Mouse (Mus musculus) hindbrain, postnatal 0 days (tissue): Measurements from ENCODE around the gene Ctcfl. TPM values are rescaled to one million over a fixed set of nuclear protein-coding genes. Genes with fewer than 3 reads are reported as not detected.

ENCODE experiments used
- ATAC-seq: fragments of 200-750 bp; cut with Nextera tagmentation; 2 replicates; pipeline ENCODE4 v1.8.0; 2017; ENCODE audit warnings: mild to moderate bottlenecking, moderate TSS enrichment, moderate library complexity
- DNase-seq: peaks from one replicate; pipeline ENCODE4 v3.0.0-alpha.2; 2015; ENCODE audit warnings: low spot score
- H3K27ac ChIP-seq: fragments of 300-500 bp; sonication (generic); 2 replicates; pipeline ENCODE4 v1.5.1; 2014; ENCODE audit warnings: mild to moderate bottlenecking
- H3K27me3 ChIP-seq: fragments of 300-500 bp; sonication (generic); 2 replicates; pipeline ENCODE4 v1.6.1; 2014; ENCODE audit warnings: low read length, mixed read lengths; ENCODE audit not compliant: insufficient read depth
- H3K36me3 ChIP-seq: fragments of 300-500 bp; sonication (generic); 2 replicates; pipeline ENCODE4 v1.6.1; 2014; ENCODE audit warnings: low read length, mixed read lengths; ENCODE audit not compliant: insufficient read depth
- H3K4me1 ChIP-seq: fragments of 300-500 bp; sonication (generic); 2 replicates; pipeline ENCODE4 v1.6.1; 2014; ENCODE audit warnings: antibody characterized with exemption, low read length, mixed read lengths; ENCODE audit not compliant: insufficient read depth
- H3K4me2 ChIP-seq: fragments of 300-500 bp; sonication (generic); 2 replicates; pipeline ENCODE4 v1.6.1; 2014; ENCODE audit warnings: low read depth, mild to moderate bottlenecking, low read length, moderate library complexity, mixed read lengths
- H3K4me3 ChIP-seq: fragments of 300-500 bp; sonication (generic); 2 replicates; pipeline ENCODE4 v1.5.1; 2014; ENCODE audit warnings: low read length
- H3K9ac ChIP-seq: fragments of 300-500 bp; sonication (generic); replicated peaks from 2 replicates; pipeline ENCODE4 v1.6.1; 2014; ENCODE audit warnings: mild to moderate bottlenecking, low read length, moderate library complexity, mixed read lengths
- H3K9me3 ChIP-seq: fragments of 300-500 bp; sonication (generic); 2 replicates; pipeline ENCODE4 v1.6.1; 2016; ENCODE audit warnings: low read length, mixed read lengths
- CTCF ChIP-seq: IDR thresholded peaks from 2 replicates; pipeline ENCODE4 v1.5.1; 2016; ENCODE audit warnings: antibody characterized with exemption, control low read depth, low read depth
- WGBS: fragments of 180-500 bp; shearing (Covaris S2); extraction: QIAGEN DNeasy Blood & Tissue Kit; methylation state at CpG from one replicate; pipeline ENCODE4 v1.1.7; 2014; 5-methylcytosine and 5-hydroxymethylcytosine counted together
- polyA plus RNA-seq: library from polyadenylated mRNA; unstranded; fragments of >200 nt; fragmentation: Nextera tagmentation; extraction: Ambion mirVana; gene quantifications from 2 replicates; pipeline ENCODE4 v1.2.1, GENCODE M21; 2015
- total RNA-seq: library from RNA; depleted of rRNA; stranded (reverse); fragments of >200 nt; gene quantifications from 2 replicates; pipeline ENCODE4 v1.2.3, GENCODE M21; 2014

Gene Ctcfl
- total and polyA plus RNA-seq, 2 experiments from 2014 or later = not detected

DNA sequence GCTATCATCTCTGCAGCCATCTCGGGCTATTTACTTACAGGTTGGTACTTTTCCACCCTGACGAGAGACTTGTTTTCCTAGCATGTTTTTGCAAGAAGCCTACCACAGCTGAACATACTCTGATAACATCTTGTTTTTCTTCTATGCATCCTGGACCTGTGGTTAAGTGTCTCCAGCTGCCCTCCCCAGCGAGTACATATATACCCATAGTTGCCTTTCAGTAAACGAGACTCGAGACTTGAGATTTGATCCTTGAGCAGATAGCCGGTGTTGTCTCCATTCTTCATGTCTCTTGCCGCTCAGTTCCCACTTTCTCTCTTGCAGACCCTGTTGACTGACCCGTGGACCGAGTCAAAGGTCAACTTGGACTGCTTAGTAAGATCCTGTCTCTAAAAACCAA lies 42.4 kb downstream of the Ctcfl start:
- H3K27me3 ChIP-seq = no peaks in the 10 kb centered on the region
- no peak overlapping the region for H3K27ac ChIP-seq
- WGBS = 81% methylated on average over 9 of the region's 9 CpGs
- no peak overlapping the region for H3K4me3 ChIP-seq
- no peaks in the 10 kb centered on the region for H3K36me3 ChIP-seq
- ATAC-seq = no peak
- no peak overlapping the region for H3K9ac ChIP-seq
- no peak for DNase-seq
- H3K4me2 ChIP-seq = no peak overlapping the region
- no peaks in the 10 kb centered on the region for H3K4me1 ChIP-seq
- no peaks in the 10 kb centered on the region for H3K9me3 ChIP-seq
- no peak for TF ChIP-seq CTCF

DNA sequence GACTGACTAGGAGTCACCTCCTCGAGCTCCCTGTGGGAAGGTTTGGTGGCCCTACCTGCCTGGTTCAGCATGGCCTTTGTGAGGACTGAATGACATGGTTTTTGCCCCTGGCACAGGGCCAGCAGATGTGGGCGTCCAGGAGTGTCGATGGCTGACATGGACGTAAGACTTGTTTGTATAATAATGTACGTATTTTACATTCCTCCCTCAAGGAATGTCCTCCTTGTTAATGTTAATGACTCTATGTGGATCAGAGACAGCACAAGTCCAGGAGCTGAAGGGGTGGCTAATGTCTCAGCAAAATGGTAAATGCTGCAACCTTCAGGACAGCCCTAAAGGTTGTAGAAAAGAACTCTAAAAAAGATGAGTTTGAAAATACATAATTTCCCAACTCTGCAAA lies 45.7 kb downstream of the Ctcfl start:
- H3K9ac ChIP-seq = no peak overlapping the region
- no peak for ATAC-seq
- WGBS = 75% methylated on average over 5 of the region's 5 CpGs
- H3K27me3 ChIP-seq = no peaks in the 10 kb centered on the region
- H3K27ac ChIP-seq = no peak overlapping the region
- no peak overlapping the region for H3K4me3 ChIP-seq
- H3K9me3 ChIP-seq = no peaks in the 10 kb centered on the region
- H3K36me3 ChIP-seq = no peaks in the 10 kb centered on the region
- no peak for TF ChIP-seq CTCF
- H3K4me2 ChIP-seq = no peak overlapping the region
- no peak for DNase-seq
- H3K4me1 ChIP-seq = no peaks in the 10 kb centered on the region

- TF ChIP-seq CTCF = no peak
Observed at GRCm38 (mm10) chr2:173072948-173073347, 46.4 kb downstream of the Ctcfl start.

GRCm38 (mm10) chr2:173064864-173065263 lies 54.5 kb downstream of the Ctcfl start:
- Histone ChIP-seq H3K27me3 (no peaks in the 10 kb centered on the region), H3K4me2 (no peak overlapping the region), H3K9ac (no peak overlapping the region), H3K27ac (no peak overlapping the region), H3K4me3 (no peak overlapping the region), H3K36me3 (no peaks in the 10 kb centered on the region), H3K9me3 (no peaks in the 10 kb centered on the region), H3K4me1 (no peaks in the 10 kb centered on the region)
- ATAC-seq (no peak), DNase-seq (no peak)
- 89% methylated on average over 2 of the region's 2 CpGs for WGBS
- no peak for TF ChIP-seq CTCF

More at GRCm38 (mm10) chr2:173072948-173073347, 46.4 kb downstream of the Ctcfl start:
- Histone ChIP-seq H3K36me3 (no peaks in the 10 kb centered on the region), H3K4me3 (no peak overlapping the region), H3K4me1 (no peaks in the 10 kb centered on the region), H3K9me3 (no peaks in the 10 kb centered on the region), H3K4me2 (no peak overlapping the region), H3K9ac (no peak overlapping the region), H3K27ac (no peak overlapping the region), H3K27me3 (no peaks in the 10 kb centered on the region)
- DNase-seq (no peak), ATAC-seq (no peak)
- 91% methylated on average over 7 of the region's 7 CpGs for WGBS

DNA sequence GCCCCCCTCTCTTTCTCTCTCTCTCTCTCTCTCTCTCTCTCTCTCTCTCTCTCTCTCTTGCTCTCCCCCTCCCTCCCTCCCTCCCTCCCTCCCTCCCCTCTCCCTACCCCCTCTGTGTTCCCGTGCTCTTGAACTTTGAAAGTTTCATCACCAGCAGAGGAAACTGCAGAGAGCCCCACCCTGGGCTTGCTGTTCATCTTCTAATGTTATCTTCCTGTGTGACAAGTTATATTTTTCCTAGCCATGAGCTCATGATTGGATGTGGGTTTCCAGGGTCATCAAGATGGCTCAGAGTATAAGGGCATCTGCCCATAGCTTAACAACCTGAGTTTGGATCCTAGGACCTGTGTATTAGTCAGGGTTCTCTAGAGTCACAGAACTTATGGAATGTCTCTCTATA lies 56.1 kb downstream of the Ctcfl start:
- Histone ChIP-seq H3K4me3 (no peak overlapping the region), H3K9me3 (no peaks in the 10 kb centered on the region), H3K27me3 (no peaks in the 10 kb centered on the region), H3K4me1 (no peaks in the 10 kb centered on the region), H3K27ac (no peak overlapping the region), H3K9ac (no peak overlapping the region), H3K36me3 (no peaks in the 10 kb centered on the region), H3K4me2 (no peak overlapping the region)
- WGBS = 38% methylated on average over 1 of the region's 1 CpGs
- ATAC-seq = no peak
- TF ChIP-seq CTCF = no peak
- no peak for DNase-seq

DNA sequence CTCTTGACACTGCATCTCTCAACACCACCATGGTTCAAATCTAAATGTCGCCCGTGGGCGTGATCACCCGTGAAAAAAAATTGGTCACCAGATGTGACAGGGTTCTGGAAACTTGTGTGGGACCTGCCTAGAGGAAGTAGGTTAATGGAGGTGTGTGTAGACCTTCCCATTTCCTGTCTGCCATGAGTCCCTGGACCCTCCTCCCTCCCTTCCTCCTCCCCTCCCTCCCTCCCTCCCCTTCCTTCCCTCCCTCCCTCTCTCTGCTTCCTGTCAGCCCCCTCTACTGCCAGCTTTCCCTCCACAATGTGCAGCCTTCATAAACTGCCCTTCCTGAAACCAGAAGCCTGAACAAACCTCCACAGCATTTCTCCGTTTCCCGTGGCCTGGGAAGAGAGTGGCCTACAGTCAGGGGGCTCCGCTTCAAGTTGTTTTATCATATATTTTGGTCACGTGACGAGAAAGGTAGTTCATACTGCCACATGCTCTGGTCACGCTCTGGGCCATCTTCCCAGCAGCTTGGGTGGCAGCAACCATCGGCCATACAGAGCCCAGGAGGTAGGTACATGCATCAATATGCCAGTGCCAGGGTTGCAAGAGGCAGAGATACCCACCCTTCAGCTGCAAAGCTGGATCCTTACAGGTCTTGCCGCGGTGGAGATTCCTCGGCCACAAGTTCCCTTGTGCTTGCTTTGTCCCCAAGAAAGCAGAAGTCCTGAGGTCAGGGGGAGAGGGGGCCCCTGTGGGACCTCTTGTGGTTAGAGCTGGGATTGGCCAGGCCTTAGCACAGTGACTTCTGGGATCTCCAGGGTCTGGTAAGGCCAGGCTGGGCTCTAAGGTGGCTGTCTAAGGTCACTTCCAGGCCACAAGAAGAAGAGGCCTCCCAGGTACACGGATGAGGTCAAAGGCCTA lies 57.6 kb downstream of the Ctcfl start:
- WGBS = 82% methylated on average over 15 of the region's 15 CpGs
- no peaks in the 10 kb centered on the region for H3K9me3 ChIP-seq
- H3K4me2 ChIP-seq = no peak overlapping the region
- no peak overlapping the region for H3K9ac ChIP-seq
- TF ChIP-seq CTCF = no peak
- no peaks in the 10 kb centered on the region for H3K4me1 ChIP-seq
- no peaks in the 10 kb centered on the region for H3K36me3 ChIP-seq
- H3K27me3 ChIP-seq = no peaks in the 10 kb centered on the region
- no peak for ATAC-seq
- H3K27ac ChIP-seq = no peak overlapping the region
- H3K4me3 ChIP-seq = no peak overlapping the region
- no peak for DNase-seq

- H3K4me1 ChIP-seq = no peaks in the 10 kb centered on the region
- no peak for TF ChIP-seq CTCF
- no peaks in the 10 kb centered on the region for H3K9me3 ChIP-seq
- H3K4me3 ChIP-seq = no peak overlapping the region
- H3K4me2 ChIP-seq = no peak overlapping the region
- 77% methylated on average over 9 of the region's 9 CpGs for WGBS
- no peaks in the 10 kb centered on the region for H3K27me3 ChIP-seq
- H3K27ac ChIP-seq = no peak overlapping the region
- H3K9ac ChIP-seq = no peak overlapping the region
- DNase-seq (no peak), ATAC-seq (no peak)
- no peaks in the 10 kb centered on the region for H3K36me3 ChIP-seq
Observed at GRCm38 (mm10) chr2:173060450-173060849, 58.9 kb downstream of the Ctcfl start.
